Mouse (Mus musculus): ENCODE data around the gene Nts.
"Not testable (repeated sequence)": the region's sequence is repeated elsewhere in the genome, so short reads cannot be mapped to it uniquely, and the experiment has no call there.

Gene Nts
- long read RNA-seq, experiment 1, result 0 reads
- long read RNA-seq, experiment 2, result 0 reads

DNA sequence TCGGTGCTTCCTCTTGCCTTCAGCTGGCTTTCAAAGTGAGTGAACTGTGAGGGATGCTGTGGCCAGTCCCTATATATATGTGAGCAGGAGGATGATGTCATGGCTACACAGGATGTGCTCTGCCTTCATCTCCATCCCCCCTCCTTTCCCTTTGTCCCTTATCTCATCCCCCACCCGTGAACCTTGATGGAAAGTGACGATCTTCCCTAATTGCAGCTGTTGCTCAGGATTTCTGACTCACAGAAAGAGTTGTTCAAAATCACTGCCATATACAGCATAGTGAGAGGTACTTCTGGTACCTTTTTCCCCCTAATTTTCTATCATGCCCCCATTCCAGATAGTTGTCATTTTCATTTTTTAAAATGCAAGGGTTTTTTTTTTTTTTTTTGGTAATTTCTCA is at the start of gene Nts:
Gene Nts (minus strand): TSS at position 101 of the 400 bp plus-strand sequence.
- intact Hi-C loops (cut with DNase I), result no loop called here

DNA sequence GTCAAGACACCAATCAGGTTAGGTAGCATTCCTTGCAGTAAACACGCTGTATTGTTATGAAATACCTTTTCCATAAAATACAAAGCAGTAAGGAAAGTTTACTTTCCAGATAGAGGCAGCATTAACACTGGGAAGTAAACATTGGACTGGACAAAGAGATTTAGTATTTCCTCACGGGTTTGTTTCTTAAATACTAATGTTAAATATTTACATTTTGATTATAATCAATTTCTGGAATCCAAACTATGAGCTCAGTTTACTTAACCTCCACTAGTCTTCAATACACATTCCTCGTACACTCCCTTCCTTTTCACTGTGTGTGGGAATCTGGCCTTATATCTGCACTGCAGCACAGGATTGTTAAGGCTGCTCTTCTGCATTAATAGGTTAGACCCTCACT is 37.6 kb upstream of the Nts start:
- intact Hi-C loops (cut with DNase I), result no loop called here

DNA sequence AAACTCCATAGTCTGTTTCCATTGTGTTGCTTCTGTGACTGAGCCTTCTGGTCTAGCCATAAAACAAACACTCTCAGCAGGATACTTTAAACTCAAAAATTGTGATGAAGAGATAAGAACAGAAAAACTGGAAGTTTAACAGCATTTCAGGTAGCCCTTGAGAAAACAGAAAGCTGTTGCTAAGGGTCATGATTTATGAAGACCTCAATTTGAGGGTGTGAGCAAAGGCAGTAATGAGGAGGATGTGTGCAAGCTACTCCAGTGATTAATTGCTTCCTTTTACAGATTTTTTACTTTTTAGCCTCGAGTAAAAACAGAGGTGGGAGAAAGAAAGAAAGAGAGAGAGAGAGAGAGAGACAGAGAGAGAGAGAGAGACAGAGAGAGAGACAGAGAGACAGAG is 23.9 kb upstream of the Nts start:
- intact Hi-C loops (cut with DNase I), result no loop called here

DNA sequence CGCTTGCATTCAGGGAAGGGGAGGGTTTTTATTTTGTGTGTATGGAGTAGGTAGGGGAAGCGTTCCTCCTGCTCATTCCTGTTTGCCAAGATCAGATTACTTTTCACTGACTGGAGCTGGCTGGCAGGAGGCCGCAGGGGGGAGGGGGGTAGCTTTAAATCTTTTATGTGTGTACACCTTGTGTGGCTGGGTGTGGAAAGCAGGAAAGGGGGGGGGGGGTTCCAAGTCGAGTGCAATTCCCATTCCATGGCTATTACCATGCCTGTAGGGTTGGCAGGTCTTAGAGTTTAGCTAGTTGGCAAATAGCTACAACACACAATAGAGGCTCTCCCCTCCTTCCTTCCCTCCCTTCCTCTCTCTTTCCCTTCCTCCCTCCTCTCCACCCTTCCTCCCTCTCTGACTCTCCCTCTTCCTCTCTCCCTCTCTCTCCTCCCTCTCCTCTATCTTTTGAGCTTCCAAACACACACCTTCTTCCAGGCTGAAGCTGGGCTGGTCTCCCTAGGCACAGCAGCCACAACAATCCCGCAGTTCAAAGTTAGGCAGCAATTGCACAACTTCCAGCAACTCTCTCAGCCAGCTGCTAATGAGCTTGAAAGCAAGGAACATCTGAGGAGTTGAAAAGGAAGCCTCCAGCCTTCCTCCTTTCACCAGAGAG is 21.6 kb upstream of the Nts start, which contains the start of gene Rassf9:
Gene Rassf9 (plus strand): TSS at position 416 of the 655 bp plus-strand sequence.
- intact Hi-C loops (cut with DNase I), result no loop called here

DNA sequence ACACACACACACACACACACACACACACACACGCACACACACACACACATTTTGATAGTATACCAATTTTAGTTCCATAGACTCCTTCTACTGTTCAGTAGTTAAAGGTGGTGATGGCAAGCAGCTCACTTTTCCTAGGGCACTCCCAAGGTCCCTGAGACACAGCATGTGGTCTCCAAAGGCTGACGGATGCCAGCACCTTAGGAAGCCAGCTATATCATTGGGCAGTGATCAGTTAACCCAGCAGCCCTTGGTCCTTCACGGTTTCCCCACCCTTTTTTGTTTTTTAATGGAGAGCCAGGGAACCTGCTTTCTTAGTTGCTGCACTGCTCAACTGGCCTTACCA is 21.1 kb upstream of the Nts start:
- intact Hi-C loops (cut with DNase I), result no loop called here

DNA sequence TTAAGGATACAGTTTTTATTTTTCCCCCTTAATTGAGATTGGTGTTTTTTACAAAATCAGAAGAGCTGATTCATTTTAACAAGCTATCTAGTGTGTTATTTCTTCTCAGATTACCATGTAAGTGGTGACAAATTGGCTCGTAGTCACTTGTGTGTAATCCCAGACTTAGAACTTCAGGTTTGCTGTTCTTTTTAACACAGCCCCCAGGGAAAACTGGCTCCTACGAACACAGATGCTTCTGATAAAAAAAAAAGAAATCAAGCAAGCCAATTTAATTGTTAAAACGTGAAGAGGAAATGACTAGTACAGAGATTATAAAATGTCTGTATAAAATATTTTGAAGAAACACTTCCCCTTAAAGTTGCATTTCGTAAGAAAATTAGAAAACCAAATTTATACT is 17.1 kb upstream of the Nts start:
- intact Hi-C loops (cut with DNase I), result no loop called here

DNA sequence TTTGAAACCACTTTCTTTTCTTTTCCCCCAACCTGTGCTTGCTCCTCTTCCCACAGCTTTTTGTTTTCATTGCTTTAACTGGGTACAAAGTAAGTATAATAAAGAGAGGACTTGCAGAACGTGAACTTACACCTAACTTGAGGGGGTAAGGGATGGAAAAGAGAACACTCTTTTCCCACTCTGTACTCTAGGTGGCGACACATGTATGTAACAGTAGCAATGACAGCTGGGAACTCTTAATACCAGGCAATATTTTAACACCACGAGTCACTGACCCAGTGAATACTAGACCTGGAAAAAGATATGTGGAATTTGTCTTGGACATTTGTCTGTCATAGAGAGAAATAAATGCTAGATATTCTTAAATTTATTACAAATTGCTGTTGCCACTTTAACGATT is 8.5 kb upstream of the Nts start:
- intact Hi-C loops (cut with DNase I), result loop anchor here (2.0 kb wide), 2 partner anchors 238 to 324 kb away; no protein-coding TSS in a partner anchor

DNA sequence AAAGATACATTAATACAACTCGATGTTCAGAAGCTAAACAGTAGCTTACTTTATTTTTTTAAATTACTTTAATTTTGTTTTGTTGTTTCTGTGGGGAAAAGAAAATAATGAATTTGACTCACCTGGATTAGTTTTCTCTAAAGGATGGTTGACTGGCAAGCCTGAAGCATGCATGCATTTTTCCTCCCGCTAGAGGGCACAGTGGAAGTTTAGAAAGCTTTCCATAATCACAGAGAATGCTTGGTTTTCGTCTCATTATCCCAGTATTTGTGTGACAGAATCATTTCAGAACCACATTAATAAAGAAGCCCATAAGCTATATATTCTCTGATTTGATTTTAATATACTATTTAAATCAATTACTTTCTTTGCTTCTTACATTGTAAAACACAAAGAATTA is 1.5 kb upstream of the Nts start:
- intact Hi-C loops (cut with DNase I), result no loop called here

DNA sequence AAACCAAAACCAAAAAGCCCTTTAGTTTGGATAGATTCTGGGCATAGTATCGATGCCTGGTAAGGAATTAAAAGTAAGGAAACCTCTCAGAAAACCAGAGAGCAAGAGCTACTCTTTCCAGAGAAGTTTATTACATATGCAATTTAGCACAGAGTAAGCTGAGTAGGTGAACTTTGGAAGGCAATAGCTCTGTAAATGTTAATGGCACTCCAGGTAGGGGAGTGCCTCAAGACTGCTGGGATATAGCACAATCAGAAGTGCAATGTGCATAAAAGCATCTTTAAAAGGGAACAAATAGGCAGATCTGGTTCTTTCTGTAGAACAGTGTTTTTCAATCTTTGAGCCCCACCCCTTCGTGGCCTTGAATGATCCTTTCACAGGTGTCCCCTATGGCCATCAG is 20.9 kb downstream of the Nts start:
- intact Hi-C loops (cut with DNase I), result no loop called here

DNA sequence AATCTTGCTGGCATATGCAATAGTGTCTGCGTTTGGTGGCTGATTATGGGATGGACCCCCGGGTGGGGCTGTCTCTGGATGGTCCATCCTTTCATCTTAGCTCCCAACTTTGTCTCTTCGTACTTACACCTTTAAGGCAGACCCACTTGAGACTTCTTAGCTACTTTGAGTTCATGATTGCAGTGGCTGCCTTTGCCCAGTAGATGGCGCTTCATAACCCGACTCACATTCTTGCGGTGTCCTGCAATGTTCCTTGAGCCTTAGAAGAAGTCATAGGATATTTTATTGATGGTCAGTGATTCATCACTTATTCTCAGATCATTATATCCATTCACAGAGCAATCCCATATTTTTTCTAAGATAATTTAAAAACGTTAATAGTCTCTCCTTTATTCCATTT is 38.5 kb downstream of the Nts start:
- intact Hi-C loops (cut with DNase I), result loop anchor here (5.0 kb wide), 2 partner anchors 286 to 376 kb away; no protein-coding TSS in a partner anchor

DNA sequence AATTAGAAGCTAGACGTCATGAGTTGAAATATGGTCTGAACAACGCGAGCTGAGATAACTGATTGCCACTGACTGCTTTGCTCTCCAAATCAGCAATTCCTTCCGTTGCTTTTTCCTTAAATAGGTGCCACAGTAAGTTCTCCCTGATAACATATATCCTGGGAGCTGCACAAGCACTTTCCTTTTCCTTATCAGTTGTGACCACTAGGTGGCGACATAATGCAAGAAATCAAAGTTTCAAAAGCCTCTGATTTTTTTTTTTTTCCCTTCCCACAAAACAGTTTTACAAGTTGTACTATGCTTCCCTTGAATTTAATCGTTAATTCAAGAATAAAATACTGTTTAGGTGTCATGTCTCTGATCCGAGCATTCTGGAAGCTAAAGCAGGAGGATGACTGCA is 40.8 kb downstream of the Nts start:
- intact Hi-C loops (cut with DNase I), result loop anchor here (5.0 kb wide), 2 partner anchors 428 to 1707 kb away; no protein-coding TSS in a partner anchor

DNA sequence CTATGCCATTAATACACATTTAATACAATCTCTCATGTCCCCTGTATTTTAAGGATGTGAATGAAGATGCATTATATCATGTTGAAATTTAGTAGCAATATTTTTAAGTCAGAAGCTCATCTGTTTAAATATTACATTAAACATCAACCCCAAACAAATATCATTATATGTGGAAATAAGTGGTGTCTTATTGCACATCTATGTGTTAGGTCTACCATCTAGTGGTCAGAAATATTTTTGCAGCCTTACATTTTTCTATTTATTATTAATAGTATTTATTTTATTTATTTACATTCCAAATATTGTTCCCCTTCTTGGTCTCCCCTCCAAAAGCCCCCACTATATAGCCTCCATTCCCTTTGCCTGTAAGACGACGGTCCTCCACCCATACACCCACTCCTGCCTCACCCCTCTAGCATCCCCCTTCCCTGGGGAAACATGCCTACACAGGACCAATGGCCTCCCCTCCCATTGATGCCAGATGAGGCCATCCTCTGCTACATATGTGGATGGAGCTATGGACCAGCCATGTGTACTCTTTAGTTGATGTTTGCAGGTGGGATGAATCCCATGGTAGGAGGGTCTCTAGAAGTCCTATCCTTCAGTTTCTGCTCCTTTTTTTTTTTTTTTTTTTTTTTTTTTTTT is 45.3 kb downstream of the Nts start:
- intact Hi-C loops (cut with DNase I), result loop anchor here (5.0 kb wide), 2 partner anchors 432 to 1703 kb away; no protein-coding TSS in a partner anchor

DNA sequence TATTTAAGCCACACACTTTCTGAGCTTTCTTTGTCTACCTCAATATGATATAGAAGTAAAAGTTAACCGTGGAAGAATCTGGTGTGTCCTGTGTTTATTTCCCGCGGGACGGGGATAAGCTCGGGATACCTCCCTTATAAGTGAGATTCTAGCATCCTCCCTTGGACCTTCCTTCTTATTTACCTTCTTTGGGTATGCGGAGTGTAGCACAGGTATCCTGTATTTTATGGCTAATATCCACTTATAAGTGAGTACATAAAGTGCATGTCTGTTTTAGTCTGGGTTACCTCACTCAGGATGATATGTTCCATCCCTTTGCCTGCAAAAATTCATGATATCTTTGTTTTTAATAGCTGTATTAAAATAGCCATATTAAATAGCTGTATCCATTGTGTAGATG is 54.8 kb downstream of the Nts start:
- intact Hi-C loops (cut with DNase I), result not testable (repeated sequence)

DNA sequence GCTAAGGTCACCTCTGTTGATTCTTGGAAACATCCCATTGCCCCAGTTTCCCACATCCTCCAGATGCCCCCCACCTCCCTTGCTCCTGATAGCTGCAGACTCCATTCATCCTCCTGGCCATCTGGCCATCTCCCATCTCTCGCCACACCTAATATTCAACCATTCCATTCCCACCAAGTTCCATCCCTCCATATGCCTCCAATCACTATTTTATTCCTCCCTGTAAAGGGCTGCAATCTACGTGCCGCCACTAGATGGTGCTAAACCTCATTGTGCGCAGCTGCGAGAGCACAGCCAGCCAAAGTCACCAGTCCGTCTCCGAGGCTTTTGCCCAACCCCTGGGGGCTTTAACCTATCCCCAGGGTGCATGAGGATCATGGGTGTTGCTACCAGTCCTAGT is 55.2 kb downstream of the Nts start:
- intact Hi-C loops (cut with DNase I), result not testable (repeated sequence)
